Mouse (Mus musculus) erythroblast, embryonic 14.5 days (primary cell): ENCODE results near the gene Actb. TPM values are rescaled to one million over a fixed set of nuclear protein-coding genes. Genes with fewer than 3 reads are reported as not detected.

Experiments used
- H3K27me3 ChIP-seq: 2 replicates; pipeline ENCODE4 v1.6.1; 2012; ENCODE audit warnings: inconsistent platforms; ENCODE audit not compliant: control insufficient read depth
- H3K36me3 ChIP-seq: 2 replicates; pipeline ENCODE4 v1.6.1; 2012; ENCODE audit warnings: mild to moderate bottlenecking, inconsistent platforms; ENCODE audit not compliant: control insufficient read depth
- H3K4me1 ChIP-seq: 2 replicates; pipeline ENCODE4 v1.6.1; 2012; ENCODE audit warnings: inconsistent platforms; ENCODE audit not compliant: control insufficient read depth
- H3K4me3 ChIP-seq: replicated peaks from 2 replicates; pipeline ENCODE3; 2012; ENCODE audit warnings: moderate library complexity, mild to moderate bottlenecking, inconsistent platforms
- H3K9me3 ChIP-seq: 2 replicates; pipeline ENCODE4 v1.6.1; 2012; ENCODE audit warnings: low read length, inconsistent platforms, mixed read lengths; ENCODE audit not compliant: control insufficient read depth
- GATA1 ChIP-seq: IDR thresholded peaks from 2 replicates; pipeline ENCODE4 v1.6.1; 2012; ENCODE audit warnings: low read length, inconsistent platforms, mixed read lengths
- TAL1 ChIP-seq: IDR thresholded peaks from 3 replicates; pipeline ENCODE4 v1.6.1; 2012; ENCODE audit warnings: low read length, inconsistent platforms, mixed read lengths
- polyA plus RNA-seq: library from polyadenylated mRNA; stranded (reverse); fragments of >175 nt; gene quantifications from 2 replicates; pipeline ENCODE4 v1.2.3, GENCODE M21; 2012

Gene Actb
- polyA plus RNA-seq, 1 experiment: 326 TPM

GRCm38 (mm10) chr5:142886761-142887160 is 19.8 kb downstream of the Actb start:
- Histone ChIP-seq H3K27me3 (no peaks in the 10 kb centered on the region), H3K9me3 (peaks cover 5% of the 10 kb centered on the region), H3K36me3 (peaks cover 45% of the 10 kb centered on the region), H3K4me3 (no peak overlapping the region), H3K4me1 (peaks cover 14% of the 10 kb centered on the region)
- TF ChIP-seq TAL1 (no peak), GATA1 (no peak)

GRCm38 (mm10) chr5:142886181-142886580 is 20.4 kb downstream of the Actb start:
- peaks cover 5% of the 10 kb centered on the region for H3K9me3 ChIP-seq
- no peaks in the 10 kb centered on the region for H3K27me3 ChIP-seq
- no peak for TF ChIP-seq GATA1
- TF ChIP-seq TAL1: no peak
- peaks cover 46% of the 10 kb centered on the region for H3K36me3 ChIP-seq
- H3K4me3 ChIP-seq: no peak overlapping the region
- peaks cover 18% of the 10 kb centered on the region for H3K4me1 ChIP-seq

- H3K4me3 ChIP-seq: no peak overlapping the region
- peaks cover 5% of the 10 kb centered on the region for H3K9me3 ChIP-seq
- TF ChIP-seq TAL1: no peak
- H3K36me3 ChIP-seq: peaks cover 55% of the 10 kb centered on the region
- no peaks in the 10 kb centered on the region for H3K27me3 ChIP-seq
- H3K4me1 ChIP-seq: peaks cover 22% of the 10 kb centered on the region
These were observed 24.1 kb downstream of the Actb start for GRCm38 (mm10) chr5:142882471-142882870.

- peaks cover 55% of the 10 kb centered on the region for H3K36me3 ChIP-seq
- peaks cover 5% of the 10 kb centered on the region for H3K9me3 ChIP-seq
- TF ChIP-seq GATA1 (no peak), TAL1 (no peak)
- no peak overlapping the region for H3K4me3 ChIP-seq
- H3K4me1 ChIP-seq: peaks cover 24% of the 10 kb centered on the region
- H3K27me3 ChIP-seq: no peaks in the 10 kb centered on the region
These were observed 24.6 kb downstream of the Actb start for GRCm38 (mm10) chr5:142881936-142882335.

GRCm38 (mm10) chr5:142880806-142881516 is 25.6 kb downstream of the Actb start:
- H3K9me3 ChIP-seq: peaks cover 5% of the 10 kb centered on the region
- TF ChIP-seq GATA1 (no peak), TAL1 (no peak)
- H3K4me1 ChIP-seq: peaks cover 22% of the 10 kb centered on the region
- peaks cover 54% of the 10 kb centered on the region for H3K36me3 ChIP-seq
- no peaks in the 10 kb centered on the region for H3K27me3 ChIP-seq
- no peak overlapping the region for H3K4me3 ChIP-seq

- Histone ChIP-seq H3K9me3 (peaks cover 2% of the 10 kb centered on the region; the same call in 1 of the 2 replicates), H3K4me1 (peaks cover 22% of the 10 kb centered on the region), H3K27me3 (no peaks in the 10 kb centered on the region), H3K36me3 (peaks cover 54% of the 10 kb centered on the region), H3K4me3 (no peak overlapping the region)
- TF ChIP-seq TAL1: no peak
- TF ChIP-seq GATA1: no peak
These were observed 26.3 kb downstream of the Actb start for GRCm38 (mm10) chr5:142880246-142880645.

- H3K27me3 ChIP-seq: no peaks in the 10 kb centered on the region
- TF ChIP-seq GATA1: no peak
- TF ChIP-seq TAL1: no peak
- H3K9me3 ChIP-seq: no peaks in the 10 kb centered on the region
- H3K4me1 ChIP-seq: peaks cover 22% of the 10 kb centered on the region
- H3K4me3 ChIP-seq: no peak overlapping the region
- H3K36me3 ChIP-seq: peaks cover 52% of the 10 kb centered on the region
These were observed 27.0 kb downstream of the Actb start for GRCm38 (mm10) chr5:142879318-142880175.

- peaks cover 49% of the 10 kb centered on the region for H3K36me3 ChIP-seq
- TF ChIP-seq GATA1 (no peak), TAL1 (no peak)
- H3K9me3 ChIP-seq: no peaks in the 10 kb centered on the region; the same call in 1 of the 2 replicates
- peaks cover 22% of the 10 kb centered on the region for H3K4me1 ChIP-seq
- H3K4me3 ChIP-seq: no peak overlapping the region
- H3K27me3 ChIP-seq: no peaks in the 10 kb centered on the region
These were observed 28.0 kb downstream of the Actb start for GRCm38 (mm10) chr5:142878570-142878969.
